Mouse (Mus musculus) heart, postnatal 0 days (tissue): ENCODE measurements around the gene Igf1r. TPM values are rescaled to one million over a fixed set of nuclear protein-coding genes. Genes with fewer than 3 reads are reported as not detected.

ENCODE experiments used
- ATAC-seq: fragments of 200-750 bp; cut with Nextera tagmentation; 2 replicates; pipeline ENCODE4 v1.8.0; 2017; ENCODE audit warnings: low read depth, moderate number of reproducible peaks, moderate library complexity; ENCODE audit not compliant: insufficient read depth
- DNase-seq: peaks from one replicate; pipeline ENCODE4 v3.0.0-alpha.2; 2016; ENCODE audit warnings: low spot score
- H3K27ac ChIP-seq: fragments of 300-500 bp; sonication (generic); 2 replicates; pipeline ENCODE4 v1.5.1; 2014; ENCODE audit warnings: low read depth, mild to moderate bottlenecking
- H3K27me3 ChIP-seq: fragments of 300-500 bp; sonication (generic); 2 replicates; pipeline ENCODE4 v1.6.1; 2014; ENCODE audit warnings: low read length, mixed read lengths; ENCODE audit not compliant: control insufficient read depth, insufficient read depth
- H3K36me3 ChIP-seq: fragments of 300-500 bp; sonication (generic); replicated peaks from 2 replicates; pipeline ENCODE4 v1.6.1; 2014; ENCODE audit warnings: low read length, mixed read lengths; ENCODE audit not compliant: control insufficient read depth, insufficient read depth
- H3K4me1 ChIP-seq: fragments of 300-500 bp; sonication (generic); 2 replicates; pipeline ENCODE4 v1.6.1; 2014; ENCODE audit warnings: antibody characterized with exemption; ENCODE audit not compliant: control insufficient read depth, insufficient read depth
- H3K4me2 ChIP-seq: fragments of 300-500 bp; sonication (generic); 2 replicates; pipeline ENCODE4 v1.6.1; 2014; ENCODE audit warnings: low read depth, mild to moderate bottlenecking, low read length, moderate library complexity
- H3K4me3 ChIP-seq: fragments of 300-500 bp; sonication (generic); 2 replicates; pipeline ENCODE4 v1.5.1; 2014; ENCODE audit warnings: low read depth, low read length
- H3K9ac ChIP-seq: fragments of 300-500 bp; sonication (generic); replicated peaks from 2 replicates; pipeline ENCODE4 v1.6.1; 2014; ENCODE audit warnings: low read depth, low read length, mixed read lengths
- H3K9me3 ChIP-seq: fragments of 300-500 bp; sonication (generic); replicated peaks from 2 replicates; pipeline ENCODE4 v1.6.1; 2016; ENCODE audit warnings: low read length; ENCODE audit not compliant: control insufficient read depth
- CTCF ChIP-seq: IDR thresholded peaks from 2 replicates; pipeline ENCODE4 v1.5.1; 2016; ENCODE audit warnings: antibody characterized with exemption, control low read depth, low read depth
- EP300 ChIP-seq: IDR thresholded peaks from 2 replicates; pipeline ENCODE4 v1.6.1; 2016; ENCODE audit warnings: antibody characterized with exemption, low read depth
- WGBS: fragments of 180-500 bp; shearing (Covaris S2); extraction: QIAGEN DNeasy Blood & Tissue Kit; methylation state at CpG from one replicate; pipeline ENCODE4 v1.1.7; 2014; 5-methylcytosine and 5-hydroxymethylcytosine counted together
- polyA plus RNA-seq: library from polyadenylated mRNA; unstranded; fragments of >200 nt; fragmentation: Nextera tagmentation; extraction: Ambion mirVana; gene quantifications from 2 replicates; pipeline ENCODE4 v1.2.1, GENCODE M21; 2015
- total RNA-seq: library from RNA; depleted of rRNA; stranded (reverse); fragments of >200 nt; gene quantifications from 2 replicates; pipeline ENCODE4 v1.2.3, GENCODE M21; 2014; ENCODE audit warnings: low replicate concordance

The Igf1r gene
- total and polyA plus RNA-seq, 2 experiments from 2014 or later = 8.8 to 41.8 TPM

DNA sequence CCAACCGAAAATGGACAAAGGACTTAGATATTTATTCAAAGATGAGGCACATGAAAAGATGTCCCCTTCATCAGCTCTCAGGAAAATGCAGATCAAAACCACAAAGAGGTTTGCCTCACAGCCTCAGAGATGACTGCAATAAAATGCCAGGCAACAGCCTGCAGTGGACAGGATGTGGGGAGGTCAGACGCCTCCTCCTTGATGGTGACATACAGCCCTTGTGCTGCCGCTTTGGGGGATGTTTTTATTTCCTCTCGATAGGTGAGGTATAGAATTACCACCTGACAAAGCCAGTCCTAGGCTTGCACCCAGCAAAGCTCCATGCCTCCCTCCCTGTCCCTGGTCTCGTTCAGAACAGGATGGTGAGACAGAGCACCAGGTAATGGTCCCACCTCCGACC, 40.8 kb upstream of the Igf1r start:
- ATAC-seq = no peak
- no peaks in the 10 kb centered on the region for H3K36me3 ChIP-seq
- H3K9ac ChIP-seq = no peak overlapping the region
- WGBS = 60% methylated on average over 6 of the region's 6 CpGs
- H3K4me1 ChIP-seq = peaks cover 8% of the 10 kb centered on the region
- H3K27me3 ChIP-seq = no peaks in the 10 kb centered on the region
- no peaks in the 10 kb centered on the region for H3K9me3 ChIP-seq
- TF ChIP-seq EP300 = no peak
- no peak overlapping the region for H3K27ac ChIP-seq
- no peak overlapping the region for H3K4me3 ChIP-seq
- no peak for DNase-seq
- H3K4me2 ChIP-seq = no peak overlapping the region

DNA sequence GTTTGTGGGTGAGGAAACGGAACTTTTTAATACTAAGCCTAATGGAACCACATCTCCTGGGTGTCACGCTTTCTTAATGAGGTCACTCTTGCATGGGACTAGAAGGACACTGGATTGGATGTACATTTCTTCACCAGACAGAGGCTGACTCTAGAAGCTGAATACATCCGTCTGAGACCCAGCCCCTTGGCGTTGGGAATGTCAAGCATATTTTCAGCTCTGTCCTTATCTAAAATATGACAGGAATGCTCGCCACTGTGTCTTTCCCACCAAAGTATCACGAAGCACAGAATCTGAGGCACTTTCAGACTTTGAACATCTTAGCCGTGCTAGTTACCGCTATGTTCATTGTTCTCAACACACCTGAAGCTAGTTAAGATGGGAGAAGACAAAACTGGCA, 35.7 kb upstream of the Igf1r start:
- peak; percentile 70 for ATAC-seq
- peaks cover 23% of the 10 kb centered on the region; the same call in 1 of the 2 replicates for H3K4me1 ChIP-seq
- H3K4me2 ChIP-seq = peak overlapping the region; percentile 28; the same call in 1 of the 2 replicates
- H3K4me3 ChIP-seq = no peak overlapping the region
- H3K9me3 ChIP-seq = no peaks in the 10 kb centered on the region
- H3K27ac ChIP-seq = no peak overlapping the region
- H3K9ac ChIP-seq = no peak overlapping the region
- H3K27me3 ChIP-seq = no peaks in the 10 kb centered on the region
- peak; percentile 23 for DNase-seq
- TF ChIP-seq CTCF = no peak
- TF ChIP-seq EP300 = peak; percentile 40; the same call in 1 of the 2 replicates
- H3K36me3 ChIP-seq = no peaks in the 10 kb centered on the region
- 22% methylated on average over 8 of the region's 8 CpGs for WGBS

DNA sequence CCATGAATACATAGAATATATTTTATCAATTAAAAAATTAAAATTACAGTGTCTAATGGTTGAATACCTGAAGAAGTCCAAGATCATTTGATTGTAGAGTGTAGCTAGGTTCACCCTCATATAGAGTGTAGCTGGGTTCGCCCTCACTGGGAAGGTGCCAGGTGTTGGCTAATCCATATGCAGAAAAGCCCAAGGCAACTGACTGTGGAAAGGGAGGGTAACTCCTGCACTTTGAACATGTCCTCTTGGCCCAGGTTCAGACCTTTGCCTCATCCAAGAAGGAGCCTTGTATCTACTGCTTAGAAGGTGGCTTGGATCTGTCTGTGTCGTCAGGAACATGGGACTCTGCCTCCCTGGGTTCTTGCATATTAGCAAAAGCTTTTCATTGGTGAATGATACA, 34.9 kb upstream of the Igf1r start:
- TF ChIP-seq CTCF = no peak
- TF ChIP-seq EP300 = no peak
- H3K27ac ChIP-seq = no peak overlapping the region
- H3K9ac ChIP-seq = no peak overlapping the region
- H3K9me3 ChIP-seq = no peaks in the 10 kb centered on the region
- DNase-seq = no peak
- 81% methylated on average over 2 of the region's 2 CpGs for WGBS
- no peaks in the 10 kb centered on the region for H3K36me3 ChIP-seq
- no peak overlapping the region for H3K4me2 ChIP-seq
- H3K4me3 ChIP-seq = no peak overlapping the region
- H3K27me3 ChIP-seq = no peaks in the 10 kb centered on the region
- H3K4me1 ChIP-seq = peaks cover 23% of the 10 kb centered on the region; the same call in 1 of the 2 replicates
- ATAC-seq = no peak

DNA sequence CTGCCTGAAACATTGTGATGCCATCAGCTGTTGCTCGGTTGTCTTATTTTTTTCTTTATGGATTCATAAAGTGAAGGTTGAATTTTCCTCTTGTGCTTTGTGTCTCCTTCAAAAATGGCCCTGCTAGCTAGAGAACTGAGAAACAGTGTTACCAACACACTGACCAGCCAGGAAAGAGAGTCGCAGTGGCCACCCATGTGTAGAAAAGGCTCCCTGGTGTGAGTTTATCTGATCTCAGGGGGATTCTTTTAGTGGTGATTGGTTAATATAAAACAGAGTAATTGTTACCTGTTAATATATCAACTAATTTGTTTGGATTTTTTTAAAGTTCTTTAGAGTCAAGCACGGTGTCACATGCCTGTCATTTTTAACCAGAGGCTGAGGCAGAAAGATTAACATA, 33.2 kb upstream of the Igf1r start:
- Histone ChIP-seq H3K4me2 (no peak overlapping the region), H3K9ac (no peak overlapping the region), H3K36me3 (no peaks in the 10 kb centered on the region), H3K4me1 (peaks cover 23% of the 10 kb centered on the region; the same call in 1 of the 2 replicates), H3K9me3 (no peaks in the 10 kb centered on the region), H3K27ac (peak overlapping the region; percentile 46; the same call in 1 of the 2 replicates), H3K27me3 (no peaks in the 10 kb centered on the region), H3K4me3 (no peak overlapping the region)
- 61% methylated on average over 3 of the region's 3 CpGs for WGBS
- no peak for TF ChIP-seq CTCF
- TF ChIP-seq EP300 = no peak
- ATAC-seq (no peak), DNase-seq (no peak)

DNA sequence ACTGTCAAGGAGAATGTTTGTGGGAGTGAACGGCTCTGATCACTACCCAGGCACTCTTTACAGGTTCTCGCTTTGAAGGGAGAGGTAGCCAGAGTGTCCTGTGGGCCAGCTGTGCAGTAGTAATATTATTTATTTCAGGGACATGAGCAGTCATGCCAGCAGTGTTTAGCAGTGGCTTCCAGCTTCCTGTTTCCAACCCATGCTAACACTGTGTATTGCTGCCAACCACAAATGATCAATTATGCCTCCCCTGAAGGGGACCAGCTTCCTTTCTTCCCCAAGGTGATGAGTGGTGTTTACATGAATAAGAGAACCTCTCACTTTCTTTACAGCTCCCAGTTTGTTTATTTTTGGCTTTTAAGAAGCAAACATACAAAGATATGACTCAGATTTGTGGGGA, 28.4 kb upstream of the Igf1r start:
- no peaks in the 10 kb centered on the region for H3K9me3 ChIP-seq
- H3K4me3 ChIP-seq = no peak overlapping the region
- H3K36me3 ChIP-seq = no peaks in the 10 kb centered on the region
- no peak overlapping the region for H3K27ac ChIP-seq
- TF ChIP-seq EP300 = no peak
- TF ChIP-seq CTCF = no peak
- 54% methylated on average over 2 of the region's 2 CpGs for WGBS
- peaks cover 3% of the 10 kb centered on the region; the same call in 1 of the 2 replicates for H3K27me3 ChIP-seq
- H3K4me2 ChIP-seq = no peak overlapping the region
- H3K9ac ChIP-seq = no peak overlapping the region
- H3K4me1 ChIP-seq = peaks cover 3% of the 10 kb centered on the region; the same call in 1 of the 2 replicates
- ATAC-seq = no peak
- no peak for DNase-seq

DNA sequence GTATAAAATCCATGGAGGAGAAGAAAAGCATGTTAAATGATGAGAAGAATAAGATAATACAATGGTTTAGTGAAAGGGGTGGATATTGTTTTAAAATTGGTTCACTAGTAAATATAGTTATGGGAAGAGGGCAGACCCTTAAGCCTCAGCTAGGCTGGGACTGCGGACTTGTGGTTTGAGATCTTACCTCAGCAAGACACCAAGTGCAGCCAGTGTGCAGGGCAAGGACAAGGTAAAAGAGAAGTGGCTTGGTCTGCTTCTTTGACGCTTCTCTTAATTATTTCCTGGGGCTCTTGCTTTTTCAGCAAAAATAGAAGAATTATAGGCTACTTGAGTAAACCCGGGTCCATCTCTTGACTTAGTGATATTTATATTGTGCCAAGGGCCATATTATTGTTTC, 22.5 kb upstream of the Igf1r start:
- H3K9me3 ChIP-seq = no peaks in the 10 kb centered on the region
- H3K36me3 ChIP-seq = no peaks in the 10 kb centered on the region
- H3K9ac ChIP-seq = no peak overlapping the region
- H3K4me1 ChIP-seq = no peaks in the 10 kb centered on the region
- no peak overlapping the region for H3K27ac ChIP-seq
- H3K4me3 ChIP-seq = no peak overlapping the region
- no peak overlapping the region for H3K4me2 ChIP-seq
- no peak for TF ChIP-seq EP300
- no peak for TF ChIP-seq CTCF
- 77% methylated on average over 3 of the region's 3 CpGs for WGBS
- peaks cover 3% of the 10 kb centered on the region; the same call in 1 of the 2 replicates for H3K27me3 ChIP-seq
- ATAC-seq = no peak
- no peak for DNase-seq
